Mouse (Mus musculus) embryonic facial prominence, embryonic 11.5 days (tissue): ENCODE data around the gene Defb15. TPM values are rescaled to one million over a fixed set of nuclear protein-coding genes. Genes with fewer than 3 reads are reported as not detected.
"Not testable (repeated sequence)": the region's sequence is repeated elsewhere in the genome, so short reads cannot be mapped to it uniquely, and the experiment has no call there.

Experiments used
- ATAC-seq: fragments of 200-750 bp; cut with Nextera tagmentation; replicated peaks from 2 replicates; pipeline ENCODE4 v1.8.0; 2017; ENCODE audit warnings: low read depth; ENCODE audit not compliant: insufficient number of reproducible peaks, low FRiP score, low TSS enrichment
- DNase-seq: peaks from one replicate; pipeline ENCODE4 v3.0.0-alpha.2; 2015; ENCODE audit warnings: low spot score
- H3K27ac ChIP-seq: fragments of 300-500 bp; sonication (generic); replicated peaks from 2 replicates; pipeline ENCODE4 v1.5.1; 2014; ENCODE audit warnings: mild to moderate bottlenecking, low read depth, low read length, control low read depth
- H3K27me3 ChIP-seq: fragments of 300-500 bp; sonication (generic); 2 replicates; pipeline ENCODE4 v1.6.1; 2014; ENCODE audit warnings: mild to moderate bottlenecking, low read length, moderate library complexity, mixed read lengths; ENCODE audit not compliant: control insufficient read depth, insufficient read depth
- H3K36me3 ChIP-seq: fragments of 300-500 bp; sonication (generic); replicated peaks from 2 replicates; pipeline ENCODE4 v1.6.1; 2014; ENCODE audit warnings: low read depth, mild to moderate bottlenecking, low read length, moderate library complexity, mixed read lengths; ENCODE audit not compliant: control insufficient read depth, insufficient read depth
- H3K4me1 ChIP-seq: fragments of 300-500 bp; sonication (generic); 2 replicates; pipeline ENCODE4 v1.6.1; 2014; ENCODE audit warnings: low read length, mixed read lengths; ENCODE audit not compliant: control insufficient read depth, insufficient read depth
- H3K4me2 ChIP-seq: fragments of 300-500 bp; sonication (generic); 2 replicates; pipeline ENCODE4 v1.6.1; 2014; ENCODE audit warnings: low read depth, mild to moderate bottlenecking, control low read depth, low read length, moderate library complexity
- H3K4me3 ChIP-seq: fragments of 300-500 bp; sonication (generic); 2 replicates; pipeline ENCODE4 v1.5.1; 2014; ENCODE audit warnings: low read depth, low read length, control low read depth
- H3K9ac ChIP-seq: fragments of 300-500 bp; sonication (generic); replicated peaks from 2 replicates; pipeline ENCODE4 v1.6.1; 2014; ENCODE audit warnings: mild to moderate bottlenecking, control low read depth, low read length
- H3K9me3 ChIP-seq: fragments of 300-500 bp; sonication (generic); replicated peaks from 2 replicates; pipeline ENCODE4 v1.6.1; 2016; ENCODE audit warnings: mild to moderate bottlenecking, low read length, inconsistent platforms, mixed read lengths; ENCODE audit not compliant: control insufficient read depth
- polyA plus RNA-seq: library from polyadenylated mRNA; unstranded; fragments of >200 nt; fragmentation: Nextera tagmentation; extraction: Ambion mirVana; gene quantifications from 2 replicates; pipeline ENCODE4 v1.2.1, GENCODE M21; 2014

The Defb15 gene
- polyA plus RNA-seq, 1 experiment from 2014 or later: not detected

GRCm38 (mm10) chr8:21885321-21885720, 47.2 kb downstream of the Defb15 start, which contains the start of gene Defb9:
Defb9 (minus strand) TSS chr8:21885421.
- DNase-seq, H3K4me1 ChIP-seq, H3K9ac ChIP-seq, H3K36me3 ChIP-seq, H3K4me2 ChIP-seq, H3K27me3 ChIP-seq, ATAC-seq, H3K4me3 ChIP-seq, H3K9me3 ChIP-seq, H3K27ac ChIP-seq: not testable (repeated sequence)

Other genes with a start within 250 kb of the Defb15 start
- not detected in 2 replicates for gene AY761184, start 229.1 kb downstream of the Defb15 start, polyA plus RNA-seq
- gene Defa24, start 198.2 kb downstream of the Defb15 start, polyA plus RNA-seq: not detected in 2 replicates
- gene Defb50, start 109.2 kb downstream of the Defb15 start, polyA plus RNA-seq: not detected in 2 replicates
- not detected in 2 replicates for gene Defb2, start 92.8 kb downstream of the Defb15 start, polyA plus RNA-seq
- not detected in 2 replicates for gene Defb10, start 73.8 kb downstream of the Defb15 start, polyA plus RNA-seq
- not detected in 2 replicates for gene Defb9, start 47.3 kb downstream of the Defb15 start, polyA plus RNA-seq
- gene Defb11, start 26.3 kb downstream of the Defb15 start, polyA plus RNA-seq: not detected in 2 replicates
- gene Defb35, start 5.6 kb upstream of the Defb15 start, polyA plus RNA-seq: not detected in 2 replicates
- not detected in 2 replicates for gene Defb13, start 14.1 kb upstream of the Defb15 start, polyA plus RNA-seq
- gene Fam90a1a, start 26.0 kb upstream of the Defb15 start, polyA plus RNA-seq: not detected in 2 replicates
- not detected in 2 replicates for gene Ccdc70, start 37.1 kb upstream of the Defb15 start, polyA plus RNA-seq
- 0.90 and 1.4 TPM in 2 replicates for gene Atp7b, start 127.6 kb upstream of the Defb15 start, polyA plus RNA-seq
- 35.4 and 36.6 TPM in 2 replicates for gene Alg11, start 128.0 kb upstream of the Defb15 start, polyA plus RNA-seq
- 0.28 TPM in 1 of 2 replicates, not detected in the other for gene Nek5, start 192.3 kb upstream of the Defb15 start, polyA plus RNA-seq
- 7.1 TPM in 2 replicates for gene Nek3, start 233.7 kb upstream of the Defb15 start, polyA plus RNA-seq